Mouse (Mus musculus) forebrain, embryonic 10.5 days (tissue): Measurements from ENCODE around the gene Ppp1r16b. TPM values are rescaled to one million over a fixed set of nuclear protein-coding genes. Genes with fewer than 3 reads are reported as not detected.

ENCODE experiments used
- DNase-seq: peaks from one replicate; pipeline ENCODE4 v3.0.0-alpha.2; 2017; ENCODE audit warnings: low spot score; ENCODE audit errors: extremely low spot score
- H3K27ac ChIP-seq: fragments of 300-500 bp; sonication (generic); 2 replicates; pipeline ENCODE4 v1.5.1; 2016; ENCODE audit warnings: mild to moderate bottlenecking
- H3K27me3 ChIP-seq: fragments of 300-500 bp; sonication (generic); 2 replicates; pipeline ENCODE4 v1.6.1; 2016; ENCODE audit warnings: mild to moderate bottlenecking; ENCODE audit not compliant: poor library complexity, severe bottlenecking
- H3K36me3 ChIP-seq: fragments of 300-500 bp; sonication (generic); replicated peaks from 2 replicates; pipeline ENCODE4 v1.6.1; 2016; ENCODE audit warnings: mild to moderate bottlenecking, moderate library complexity
- H3K4me1 ChIP-seq: fragments of 300-500 bp; sonication (generic); 2 replicates; pipeline ENCODE4 v1.6.1; 2016
- H3K4me3 ChIP-seq: fragments of 300-500 bp; sonication (generic); 2 replicates; pipeline ENCODE4 v1.5.1; 2016; ENCODE audit warnings: mild to moderate bottlenecking, moderate library complexity
- H3K9me3 ChIP-seq: fragments of 300-500 bp; sonication (generic); 2 replicates; pipeline ENCODE4 v1.6.1; 2016; ENCODE audit warnings: mild to moderate bottlenecking, moderate library complexity
- WGBS: fragments of 180-500 bp; shearing (Covaris S2); methylation state at CpG from one replicate; pipeline ENCODE4 v1.1.7; 2016; 5-methylcytosine and 5-hydroxymethylcytosine counted together
- polyA plus RNA-seq: library from polyadenylated mRNA; unstranded; fragments of >200 nt; fragmentation: Nextera tagmentation; extraction: Ambion mirVana; gene quantifications from 2 replicates; pipeline ENCODE4 v1.2.1, GENCODE M21; 2016

Ppp1r16b gene
- 2.2 and 2.3 TPM in 2 replicates for polyA plus RNA-seq

GRCm38 (mm10) chr2:158665098-158665497 is at the start of gene Ppp1r16b:
Gene Ppp1r16b, plus strand, starts transcription at chr2:158665398.
- Histone ChIP-seq H3K4me1 (peaks cover 50% of the 10 kb centered on the region), H3K27me3 (peaks cover 59% of the 10 kb centered on the region), H3K9me3 (no peaks in the 10 kb centered on the region), H3K36me3 (no peaks in the 10 kb centered on the region), H3K27ac (0 out of 2 replicates have a peak within 1 kb of the TSS, but pooled peaks have one; percentile 25), H3K4me3 (no peak within 1 kb of the TSS)
- WGBS = 79% methylated on average over 4 of the region's 4 CpGs
- DNase-seq = no peak

DNA sequence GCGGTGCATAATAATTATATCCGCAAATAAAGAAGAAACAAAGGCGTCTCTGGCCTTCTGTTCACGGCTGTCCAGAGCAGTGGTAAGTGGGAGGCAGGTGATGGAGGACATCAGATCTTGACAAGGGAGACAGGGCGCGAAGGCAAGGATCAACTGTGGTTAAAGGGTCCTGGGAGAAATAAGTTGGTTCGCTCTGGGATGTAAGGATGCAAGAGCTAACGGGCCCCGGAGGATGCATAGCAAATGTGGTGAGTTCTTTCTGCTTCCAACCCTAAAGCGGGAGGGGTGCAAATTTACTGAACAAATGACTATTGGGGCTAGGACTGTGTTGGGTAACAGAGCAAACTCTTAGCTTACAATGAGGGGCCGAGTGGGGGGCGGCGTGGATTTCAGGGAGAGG is 49.5 kb upstream of the Ppp1r16b start:
- Histone ChIP-seq H3K36me3 (no peaks in the 10 kb centered on the region), H3K9me3 (no peaks in the 10 kb centered on the region), H3K4me3 (peak overlapping the region; percentile 26; the same call in 1 of the 2 replicates), H3K27me3 (peaks cover 99% of the 10 kb centered on the region), H3K27ac (no peak overlapping the region), H3K4me1 (peaks cover 46% of the 10 kb centered on the region)
- no peak for DNase-seq
- 1% methylated on average over 13 of the region's 13 CpGs for WGBS

- no peak overlapping the region for H3K27ac ChIP-seq
- no peak for DNase-seq
Measured at GRCm38 (mm10) chr2:158616296-158616695, 48.9 kb upstream of the Ppp1r16b start.

GRCm38 (mm10) chr2:158616790-158617189 is 48.4 kb upstream of the Ppp1r16b start:
- no peak overlapping the region for H3K4me3 ChIP-seq
- no peaks in the 10 kb centered on the region for H3K36me3 ChIP-seq
- H3K4me1 ChIP-seq = peaks cover 35% of the 10 kb centered on the region
- no peak overlapping the region for H3K27ac ChIP-seq
- no peak for DNase-seq
- H3K9me3 ChIP-seq = no peaks in the 10 kb centered on the region
- peaks cover 99% of the 10 kb centered on the region for H3K27me3 ChIP-seq
- WGBS = 8% methylated on average over 11 of the region's 11 CpGs

More at GRCm38 (mm10) chr2:158616296-158616695, 48.9 kb upstream of the Ppp1r16b start:
- Histone ChIP-seq H3K4me3 (peak overlapping the region; percentile 26; the same call in 1 of the 2 replicates), H3K27me3 (peaks cover 99% of the 10 kb centered on the region), H3K36me3 (no peaks in the 10 kb centered on the region), H3K9me3 (no peaks in the 10 kb centered on the region), H3K4me1 (peaks cover 40% of the 10 kb centered on the region)
- under 1% methylated on average over 12 of the region's 12 CpGs for WGBS

- no peaks in the 10 kb centered on the region for H3K9me3 ChIP-seq
- H3K27me3 ChIP-seq = peaks cover 29% of the 10 kb centered on the region
- under 1% methylated on average over 39 of the region's 39 CpGs for WGBS
- H3K4me1 ChIP-seq = peaks cover 19% of the 10 kb centered on the region
- peak within 1 kb of the TSS; percentile 95 for H3K27ac ChIP-seq
- H3K36me3 ChIP-seq = peaks cover 34% of the 10 kb centered on the region
- peak; percentile 97 for DNase-seq
- H3K4me3 ChIP-seq = peak within 1 kb of the TSS; percentile 90
Measured at GRCm38 (mm10) chr2:158624718-158625222, 40.4 kb upstream of the Ppp1r16b start, which contains the start of gene Actr5. Gene Actr5, plus strand, starts transcription at chr2:158624888.

- Histone ChIP-seq H3K4me1 (peaks cover 19% of the 10 kb centered on the region), H3K36me3 (peaks cover 38% of the 10 kb centered on the region), H3K4me3 (peak overlapping the region; percentile 90), H3K9me3 (no peaks in the 10 kb centered on the region), H3K27me3 (peaks cover 24% of the 10 kb centered on the region), H3K27ac (peak overlapping the region; percentile 95)
- no peak for DNase-seq
- WGBS = under 1% methylated on average over 44 of the region's 44 CpGs
Measured at GRCm38 (mm10) chr2:158625231-158625630, 40.0 kb upstream of the Ppp1r16b start.

GRCm38 (mm10) chr2:158625697-158626096 is 39.5 kb upstream of the Ppp1r16b start:
- DNase-seq = no peak
- peak overlapping the region; percentile 90 for H3K4me3 ChIP-seq
- WGBS = 46% methylated on average over 8 of the region's 8 CpGs
- H3K9me3 ChIP-seq = no peaks in the 10 kb centered on the region
- H3K27me3 ChIP-seq = peaks cover 21% of the 10 kb centered on the region
- peak overlapping the region; percentile 95; the same call in 1 of the 2 replicates for H3K27ac ChIP-seq
- H3K4me1 ChIP-seq = peaks cover 19% of the 10 kb centered on the region
- peaks cover 43% of the 10 kb centered on the region for H3K36me3 ChIP-seq

- 69% methylated on average over 3 of the region's 3 CpGs for WGBS
Measured at GRCm38 (mm10) chr2:158628858-158629257, 36.3 kb upstream of the Ppp1r16b start.

DNA sequence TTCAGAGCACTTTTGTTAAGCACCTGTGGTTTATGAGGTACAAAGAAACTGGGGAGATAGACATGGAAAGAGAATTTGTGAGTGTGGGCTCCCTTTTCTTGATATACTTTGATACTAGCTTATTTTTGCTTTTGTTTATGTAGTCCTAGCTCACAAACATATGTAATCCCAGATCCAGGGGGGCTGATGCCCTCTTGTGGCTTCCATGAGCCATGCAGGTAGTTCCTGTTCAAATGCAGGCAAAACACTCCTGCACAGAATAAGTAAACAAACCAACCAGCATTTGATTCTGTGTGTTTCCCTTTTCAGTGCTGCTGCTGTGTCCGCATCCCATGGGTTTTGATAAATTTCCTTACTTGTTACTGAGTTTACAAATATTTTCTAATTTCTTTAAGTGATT is 35.8 kb upstream of the Ppp1r16b start:
- Histone ChIP-seq H3K4me3 (no peak overlapping the region), H3K36me3 (peaks cover 78% of the 10 kb centered on the region), H3K4me1 (peaks cover 19% of the 10 kb centered on the region), H3K9me3 (no peaks in the 10 kb centered on the region), H3K27me3 (no peaks in the 10 kb centered on the region), H3K27ac (no peak overlapping the region)
- 79% methylated on average over 1 of the region's 1 CpGs for WGBS
- DNase-seq = no peak

More at GRCm38 (mm10) chr2:158628858-158629257, 36.3 kb upstream of the Ppp1r16b start:
- Histone ChIP-seq H3K9me3 (no peaks in the 10 kb centered on the region), H3K4me1 (peaks cover 19% of the 10 kb centered on the region), H3K4me3 (no peak overlapping the region), H3K27ac (no peak overlapping the region), H3K27me3 (no peaks in the 10 kb centered on the region), H3K36me3 (peaks cover 74% of the 10 kb centered on the region)
- DNase-seq = no peak

- 89% methylated on average over 5 of the region's 5 CpGs for WGBS
- Histone ChIP-seq H3K27ac (no peak overlapping the region), H3K27me3 (no peaks in the 10 kb centered on the region), H3K36me3 (peaks cover 96% of the 10 kb centered on the region), H3K4me1 (no peaks in the 10 kb centered on the region), H3K4me3 (no peak overlapping the region), H3K9me3 (no peaks in the 10 kb centered on the region)
- DNase-seq = no peak
Measured at GRCm38 (mm10) chr2:158631873-158632272, 33.3 kb upstream of the Ppp1r16b start.

- peak; percentile 71 for DNase-seq
- no peaks in the 10 kb centered on the region for H3K27me3 ChIP-seq
- H3K27ac ChIP-seq = no peak overlapping the region
- no peak overlapping the region for H3K4me3 ChIP-seq
- H3K36me3 ChIP-seq = peaks cover 44% of the 10 kb centered on the region
- WGBS = 32% methylated on average over 2 of the region's 2 CpGs
- no peaks in the 10 kb centered on the region for H3K9me3 ChIP-seq
- no peaks in the 10 kb centered on the region for H3K4me1 ChIP-seq
Measured at GRCm38 (mm10) chr2:158641869-158642268, 23.3 kb upstream of the Ppp1r16b start.

GRCm38 (mm10) chr2:158642587-158642986 is 22.6 kb upstream of the Ppp1r16b start:
- Histone ChIP-seq H3K4me1 (no peaks in the 10 kb centered on the region), H3K27ac (no peak overlapping the region), H3K36me3 (peaks cover 37% of the 10 kb centered on the region), H3K4me3 (no peak overlapping the region), H3K9me3 (no peaks in the 10 kb centered on the region), H3K27me3 (no peaks in the 10 kb centered on the region)
- DNase-seq = no peak
- 86% methylated on average over 2 of the region's 2 CpGs for WGBS

DNA sequence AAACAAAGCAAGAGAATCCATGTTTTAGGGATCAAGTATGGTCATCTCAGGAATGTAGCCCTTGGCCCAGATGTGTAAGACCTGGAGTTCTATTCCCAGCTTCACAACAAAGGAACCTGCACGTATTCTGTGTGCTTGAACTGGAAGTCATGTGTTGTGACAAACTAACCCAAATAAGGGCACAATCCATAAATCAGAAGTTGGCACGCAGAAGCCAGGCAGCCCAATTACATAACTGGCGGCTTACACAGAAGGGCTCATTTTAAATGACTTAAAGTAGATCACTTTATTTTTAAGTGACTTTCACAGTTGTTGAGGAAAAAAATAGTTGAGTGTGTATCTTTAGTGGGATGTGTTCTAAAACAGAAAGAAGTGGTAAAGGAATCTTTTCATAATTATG is 21.4 kb upstream of the Ppp1r16b start:
- 88% methylated on average over 3 of the region's 3 CpGs for WGBS
- Histone ChIP-seq H3K9me3 (no peaks in the 10 kb centered on the region), H3K4me1 (no peaks in the 10 kb centered on the region), H3K36me3 (peaks cover 25% of the 10 kb centered on the region), H3K4me3 (no peak overlapping the region), H3K27me3 (no peaks in the 10 kb centered on the region), H3K27ac (no peak overlapping the region)
- DNase-seq = no peak
